Mouse (Mus musculus) spleen, embryonic (tissue): ENCODE data around the gene Vav2.

Experiments used
- CTCF ChIA-PET: fragments of 350-600 bp; sonication (Branson Sonifier 250); formaldehyde crosslinking; loops from one replicate; lab custom pipeline; 2022; lab: Charles Lee

Vav2 gene

GRCm38 (mm10) chr2:27327076-27327475, 99.8 kb downstream of the Vav2 start:
- CTCF ChIA-PET: no interaction called here

DNA sequence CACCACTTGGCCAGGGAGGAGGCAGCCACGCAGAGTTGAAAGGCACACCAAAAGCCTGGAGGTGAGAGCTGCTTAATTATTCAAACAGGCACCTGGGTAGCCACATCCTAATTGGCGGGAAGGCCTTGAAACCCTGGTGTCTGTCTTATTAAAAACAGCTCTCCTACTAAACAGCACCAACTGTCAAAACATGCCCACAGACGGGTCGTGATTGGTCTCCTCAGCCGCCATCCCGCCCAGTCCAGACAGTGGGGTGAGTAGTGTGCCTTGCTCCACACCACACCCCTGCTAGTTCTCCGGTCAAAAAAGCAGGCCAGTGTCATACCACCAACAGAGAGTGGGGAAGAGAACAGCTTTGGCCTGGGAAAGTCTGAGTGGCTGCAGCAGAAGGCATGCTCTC, 100.5 kb downstream of the Vav2 start:
- CTCF ChIA-PET: interaction anchor here (0.7 kb wide), 1 partner anchor 46 kb away, joined by 3 read pairs; no protein-coding TSS in a partner anchor

GRCm38 (mm10) chr2:27324690-27325089, 102.1 kb downstream of the Vav2 start:
- CTCF ChIA-PET: interaction anchor here (0.5 to 0.7 kb wide), 2 partner anchors 109 to 418 kb away, joined by 3 to 7 read pairs; no protein-coding TSS in a partner anchor

DNA sequence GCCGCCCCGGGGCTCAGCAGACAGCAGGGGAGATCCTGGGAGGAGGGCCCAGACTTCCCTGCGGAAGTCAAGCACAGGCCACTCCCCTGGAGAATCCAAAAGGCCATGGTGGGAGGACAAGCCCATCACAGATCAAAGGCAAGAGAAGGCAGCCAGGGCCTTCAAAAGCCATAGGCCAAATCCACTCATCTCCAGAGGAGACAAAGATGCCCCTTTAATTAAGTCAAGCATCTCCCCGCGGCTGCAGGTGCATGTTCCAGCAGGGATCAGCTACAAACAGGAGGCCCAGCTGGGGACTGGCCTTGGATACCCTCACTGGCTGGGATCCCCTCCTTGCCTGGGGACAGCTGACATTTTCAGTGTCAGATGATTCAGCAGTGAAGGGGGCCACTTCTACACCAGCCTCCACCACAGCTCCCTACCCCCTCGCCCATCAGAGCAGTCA, 105.4 kb downstream of the Vav2 start:
- CTCF ChIA-PET: interaction anchor here (0.8 kb wide), 1 partner anchor 9 kb away, joined by 3 read pairs; no protein-coding TSS in a partner anchor

DNA sequence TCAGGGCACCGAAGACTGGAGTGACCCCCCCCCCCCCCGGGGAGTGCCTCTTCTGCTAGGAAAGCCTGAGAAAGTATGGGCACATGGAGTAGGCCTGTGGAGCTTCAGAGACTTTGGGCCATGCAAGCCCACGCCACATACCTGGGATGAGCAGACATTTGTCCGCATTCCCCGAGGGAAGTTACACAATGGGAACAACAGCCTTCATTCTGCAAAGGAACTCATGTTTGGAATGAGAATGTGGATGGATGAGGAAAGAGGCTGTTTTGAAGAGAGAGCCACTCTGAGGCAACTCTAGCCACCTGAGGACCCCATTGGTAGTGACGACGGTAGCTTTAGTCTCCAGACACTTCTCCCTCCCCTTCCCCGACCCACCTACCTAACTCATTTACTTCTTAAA, 106.0 kb downstream of the Vav2 start:
- CTCF ChIA-PET: interaction anchor here (0.7 to 0.8 kb wide), 2 partner anchors 8 to 103 kb away, joined by 3 to 10 read pairs; no protein-coding TSS in a partner anchor

- CTCF ChIA-PET: interaction anchor here (1.8 kb wide), 1 partner anchor 116 kb away, joined by 10 read pairs; no protein-coding TSS in a partner anchor
Observed at GRCm38 (mm10) chr2:27318606-27319005, 108.2 kb downstream of the Vav2 start.

- CTCF ChIA-PET: interaction anchor here (0.6 to 1.8 kb wide), 2 partner anchors 114 to 116 kb away, joined by 3 to 10 read pairs; no protein-coding TSS in a partner anchor
Observed at GRCm38 (mm10) chr2:27318197-27318596, 108.6 kb downstream of the Vav2 start.

GRCm38 (mm10) chr2:27316167-27316566, 110.7 kb downstream of the Vav2 start:
- CTCF ChIA-PET: interaction anchor here (0.6 kb wide), 1 partner anchor 51 kb away, joined by 3 read pairs; no protein-coding TSS in a partner anchor

GRCm38 (mm10) chr2:27314269-27314668, 112.6 kb downstream of the Vav2 start:
- CTCF ChIA-PET: no interaction called here

DNA sequence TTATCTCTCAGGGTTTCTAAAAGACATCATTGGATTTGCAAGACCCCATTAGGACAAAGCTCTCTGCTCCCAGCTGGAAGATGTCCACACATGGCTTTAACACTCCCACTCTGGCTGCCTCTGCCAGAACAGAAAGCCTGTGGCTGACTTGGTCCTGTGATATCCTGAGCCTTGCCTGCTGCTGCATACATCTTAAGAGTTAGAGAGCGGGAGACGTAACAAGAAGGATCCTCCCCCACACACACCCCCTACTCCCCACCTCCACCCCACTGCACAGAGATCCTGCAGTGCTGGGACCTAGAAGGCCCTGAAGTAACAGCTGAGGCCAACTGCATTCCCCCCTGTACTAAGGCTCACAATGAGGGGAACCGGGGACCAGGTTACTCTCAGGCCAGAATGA, 114.3 kb downstream of the Vav2 start:
- CTCF ChIA-PET: interaction anchor here (0.5 to 1.1 kb wide), 2 partner anchors 9 to 92 kb away, joined by 3 to 4 read pairs; no protein-coding TSS in a partner anchor

DNA sequence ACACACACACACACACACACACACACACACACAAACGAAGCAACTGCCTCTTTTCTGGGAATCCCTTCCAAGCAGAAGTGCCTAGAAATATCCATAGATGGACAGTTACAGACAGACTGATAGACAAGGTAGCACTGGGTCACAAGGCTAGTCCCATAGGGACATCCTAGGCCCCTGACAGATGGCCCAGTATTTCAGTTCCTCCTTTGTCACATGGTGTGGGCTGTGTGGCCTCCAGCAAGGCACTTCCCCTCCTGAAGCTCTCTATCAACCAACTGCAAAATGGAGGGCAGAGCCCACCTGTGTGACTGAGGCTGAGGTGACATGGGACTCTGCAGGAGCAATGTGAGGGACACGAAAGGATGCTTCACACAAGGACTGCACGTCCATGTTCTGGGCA, 115.2 kb downstream of the Vav2 start:
- CTCF ChIA-PET: interaction anchor here (0.8 kb wide), 1 partner anchor 280 kb away, joined by 4 read pairs; no protein-coding TSS in a partner anchor

GRCm38 (mm10) chr2:27310908-27311307, 115.9 kb downstream of the Vav2 start:
- CTCF ChIA-PET: no interaction called here

GRCm38 (mm10) chr2:27310221-27310620, 116.6 kb downstream of the Vav2 start:
- CTCF ChIA-PET: no interaction called here

GRCm38 (mm10) chr2:27306628-27307027, 120.2 kb downstream of the Vav2 start:
- CTCF ChIA-PET: interaction anchor here (0.7 to 1.0 kb wide), 2 partner anchors 10 to 107 kb away, joined by 4 to 6 read pairs; no protein-coding TSS in a partner anchor

DNA sequence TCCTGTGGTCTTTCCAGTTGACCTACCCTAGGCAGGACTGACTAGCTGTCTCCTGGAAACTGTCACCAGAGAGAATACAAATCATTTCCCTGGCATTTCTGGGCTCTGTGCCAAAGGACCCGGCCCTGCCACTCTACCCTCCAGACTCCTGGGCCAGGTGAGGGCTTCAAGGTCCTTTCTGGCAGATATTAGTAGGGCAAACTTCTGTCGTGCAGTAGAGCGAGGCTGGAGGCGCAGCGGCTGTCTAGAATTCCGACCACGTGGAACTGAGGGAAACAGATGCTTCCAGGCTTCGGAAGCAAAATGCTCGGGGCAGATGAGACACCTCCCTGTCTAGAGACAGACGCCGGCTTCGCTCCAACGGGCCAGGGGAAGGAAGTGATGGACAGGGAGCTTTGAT, 122.1 kb downstream of the Vav2 start:
- CTCF ChIA-PET: no interaction called here

- CTCF ChIA-PET: no interaction called here
Observed at GRCm38 (mm10) chr2:27304074-27304473, 122.8 kb downstream of the Vav2 start.

- CTCF ChIA-PET: interaction anchor here (0.6 to 1.0 kb wide), 2 partner anchors 50 to 272 kb away, joined by 3 to 4 read pairs; no protein-coding TSS in a partner anchor
Observed at GRCm38 (mm10) chr2:27301444-27302111, 125.3 kb downstream of the Vav2 start.

DNA sequence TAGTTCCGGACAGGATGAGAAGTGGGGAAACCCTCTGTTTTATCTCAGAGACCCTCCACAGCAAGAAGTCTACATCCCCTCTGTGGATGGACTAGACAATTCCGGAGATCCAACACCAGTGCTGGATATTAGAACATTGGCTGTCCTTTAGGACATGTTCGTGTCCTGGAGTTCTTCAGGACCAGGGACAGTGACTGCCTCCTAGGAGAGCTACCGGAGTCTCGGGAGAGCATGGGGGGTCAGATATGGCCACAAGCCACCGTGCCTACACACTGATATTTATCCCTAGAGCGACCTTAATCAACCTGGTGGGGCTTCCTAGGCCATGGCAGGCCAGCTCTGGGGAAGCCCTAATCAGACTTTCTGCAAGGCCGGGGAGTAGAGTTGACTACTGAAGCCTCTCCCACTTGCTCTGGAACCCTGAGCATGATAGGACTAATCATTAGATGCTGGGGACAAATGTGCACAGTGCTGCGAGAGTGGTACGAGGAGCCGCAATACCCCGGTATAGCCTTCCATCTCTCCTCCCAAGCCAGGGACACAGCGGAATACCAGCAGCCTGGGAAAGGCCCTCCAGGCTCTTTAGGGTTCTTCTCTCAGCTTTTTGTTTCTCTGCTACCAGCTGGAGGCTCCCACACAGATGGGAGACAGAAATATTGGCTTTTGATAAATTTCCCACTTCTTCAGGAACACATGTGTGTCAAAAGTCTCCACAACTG, 125.9 kb downstream of the Vav2 start:
- CTCF ChIA-PET: no interaction called here

DNA sequence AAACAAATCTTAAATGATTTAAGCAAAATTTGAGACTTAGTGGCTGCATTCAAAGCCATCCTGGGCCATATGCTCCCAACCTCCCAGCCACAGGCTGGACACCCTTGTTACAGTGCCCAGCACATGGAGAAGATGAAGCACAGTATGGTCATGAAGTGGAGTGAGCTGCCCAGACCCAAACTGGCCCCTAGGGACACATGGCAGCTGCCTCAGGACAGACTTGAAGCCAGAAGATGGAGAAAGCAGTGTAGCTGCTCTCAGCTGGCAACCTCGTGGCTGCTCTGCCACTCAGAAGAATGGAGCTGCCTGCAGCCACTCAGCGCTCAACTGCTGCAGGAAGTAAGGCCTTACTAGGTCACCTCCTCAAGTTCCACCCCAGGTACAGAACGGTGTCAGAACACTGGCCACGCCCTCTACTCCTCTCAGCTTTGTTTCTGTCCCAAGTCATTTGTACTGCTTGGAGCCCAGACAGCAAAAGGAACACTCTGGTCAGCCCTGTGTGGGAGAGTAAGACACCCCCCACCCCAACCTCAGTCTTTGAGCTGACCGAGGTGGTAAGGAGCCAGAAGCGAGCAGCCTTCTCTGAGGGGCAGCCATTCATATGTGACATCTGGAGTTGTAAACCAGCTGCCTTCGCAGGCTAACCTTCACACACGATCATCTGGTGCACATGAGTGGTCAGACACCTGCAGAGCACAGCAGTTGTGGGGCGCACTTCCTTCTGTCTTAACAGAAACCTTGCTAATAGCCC, 130.0 kb downstream of the Vav2 start:
- CTCF ChIA-PET: interaction anchor here (0.5 to 1.1 kb wide), 2 partner anchors 28 to 114 kb away, joined by 3 to 4 read pairs; no protein-coding TSS in a partner anchor

DNA sequence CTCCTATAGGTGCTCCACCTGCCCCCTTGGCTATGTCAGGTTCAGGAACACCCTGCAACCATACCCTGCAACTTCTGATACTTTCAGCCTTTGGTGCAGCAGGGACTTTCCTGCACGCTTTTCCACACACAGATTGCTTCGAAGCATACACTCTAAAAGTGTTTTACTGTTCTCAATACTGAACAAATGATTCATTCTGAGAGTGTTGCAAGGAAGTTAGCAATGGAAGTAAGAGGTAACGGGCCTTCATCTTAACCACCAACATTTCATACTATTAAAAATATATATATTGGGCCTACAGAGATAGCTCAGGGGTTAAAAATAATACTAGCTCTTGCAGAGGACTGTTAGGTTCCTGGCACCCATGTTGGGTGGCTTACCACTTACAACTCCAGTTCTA, 132.1 kb downstream of the Vav2 start:
- CTCF ChIA-PET: interaction anchor here (3.2 kb wide), 1 partner anchor 133 kb away, joined by 9 read pairs; the partner anchor contains the start of gene Vav2

DNA sequence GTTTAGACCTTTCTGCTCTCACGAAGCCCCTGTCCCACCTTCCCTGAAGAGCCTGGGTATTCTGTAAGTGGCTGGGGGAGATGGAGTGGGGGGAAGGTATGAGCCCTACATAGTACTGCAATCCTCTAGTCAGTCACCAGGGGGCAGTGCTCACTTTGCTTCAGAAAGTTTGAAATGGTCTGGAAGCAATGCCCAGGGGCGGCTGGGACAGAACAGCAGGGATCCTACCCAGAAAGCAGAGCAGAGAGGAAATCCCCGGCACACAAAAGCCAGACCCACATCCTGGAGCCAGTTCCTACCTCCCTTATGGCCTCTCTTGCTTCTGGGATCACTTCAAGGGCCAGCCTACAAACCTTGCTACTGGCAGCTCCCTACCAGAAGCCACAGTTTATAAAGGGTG, 137.8 kb downstream of the Vav2 start:
- CTCF ChIA-PET: interaction anchor here (1.4 kb wide), 1 partner anchor 139 kb away, joined by 5 read pairs; no protein-coding TSS in a partner anchor
